17 mouse cellular contexts compared by ENCODE assay signal in genomic region chr9:52748366-52748765, GRCm38 (mm10).
DNase-seq lines count a peak whose midpoint lies in the region; ATAC-seq lines count a peak whose summit lies in the region.
"Had no signal": no experiment of that assay in that cellular context is flagged by ENCODE, and none has a peak within 500 bp of the region (broad histone marks: within the 10 kb centered on the region; RNA-seq: fewer than 3 reads in every experiment).

No protein-coding gene starts in this region.

- no peak for ATAC-seq in inflammation-experienced regulatory T-cells, adult 6 months
- ATAC-seq: CD4-positive, CD25-positive, alpha-beta regulatory T cell, adult 4 months; hindbrain, embryonic 16.5 days; intestine, postnatal 0 days; midbrain, embryonic 15.5 days had no signal

- peak; percentile 38 for DNase-seq in layer of hippocampus, adult 9-11 months
- no peak for DNase-seq in layer of hippocampus, postnatal 14 days (ENCODE audit: low spot score in 2 of 2)
- DNase-seq in frontal cortex, postnatal 14 days (ENCODE audit: low spot score in 2 of 2), result peak; percentile 27 to 30
- peak; percentile 35 to 90 for DNase-seq in left cerebral cortex, postnatal 25 days (ENCODE audit: low spot score in 2 of 2)
- DNase-seq in telencephalon, adult 2 months (ENCODE audit: low read depth, low spot score), result peak; percentile 90
- no peak for DNase-seq in natural killer cell, adult 2 months (ENCODE audit: low spot score in 2 of 2)
- DNase-seq: adrenal gland, postnatal 25 days; cerebellum, adult 9-11 months; kidney, postnatal 25 days; lung, postnatal 36 days; retina, postnatal 1 day; spleen, adult 18-20 months had no signal

- intact Hi-C loops in left cerebral cortex, postnatal 25 days (cut with DNase I), result loop anchor here (10.0 kb wide), 2 partner anchors 344 to 424 kb away; no protein-coding TSS in a partner anchor

Comparison
In these comparisons a context has a peak if more than half of its experiments do, and no peak if none do; other contexts are left out.
1. DNase-seq: peak in layer of hippocampus, adult 9-11 months (single experiment), frontal cortex, postnatal 14 days (2 of 2), left cerebral cortex, postnatal 25 days (2 of 2) and telencephalon, adult 2 months (single experiment); none in layer of hippocampus, postnatal 14 days (0 of 2) and natural killer cell, adult 2 months (0 of 2).